Mouse (Mus musculus) lung, embryonic 14.5 days (tissue): Measurements from ENCODE around the gene Gm37419. TPM values are rescaled to one million over a fixed set of nuclear protein-coding genes. Genes with fewer than 3 reads are reported as not detected.

Source experiments
- ATAC-seq: fragments of 200-750 bp; cut with Nextera tagmentation; 2 replicates; pipeline ENCODE4 v1.8.0; 2017; ENCODE audit warnings: mild to moderate bottlenecking, moderate TSS enrichment, moderate library complexity; ENCODE audit not compliant: insufficient read depth
- DNase-seq: peaks from one replicate; pipeline ENCODE4 v3.0.0-alpha.2; 2015
- H3K27ac ChIP-seq: fragments of 300-500 bp; sonication (generic); 2 replicates; pipeline ENCODE4 v1.5.1; 2014; ENCODE audit warnings: low read depth, mild to moderate bottlenecking, moderate library complexity
- H3K27me3 ChIP-seq: fragments of 300-500 bp; sonication (generic); 2 replicates; pipeline ENCODE4 v1.6.1; 2014; ENCODE audit warnings: low read length, control low read depth; ENCODE audit not compliant: insufficient read depth
- H3K36me3 ChIP-seq: fragments of 300-500 bp; sonication (generic); 2 replicates; pipeline ENCODE4 v1.6.1; 2014; ENCODE audit warnings: control low read depth; ENCODE audit not compliant: insufficient read depth
- H3K4me1 ChIP-seq: fragments of 300-500 bp; sonication (generic); 2 replicates; pipeline ENCODE4 v1.6.1; 2014; ENCODE audit warnings: antibody characterized with exemption, control low read depth; ENCODE audit not compliant: insufficient read depth
- H3K4me2 ChIP-seq: fragments of 300-500 bp; sonication (generic); 2 replicates; pipeline ENCODE4 v1.6.1; 2014; ENCODE audit warnings: mild to moderate bottlenecking
- H3K4me3 ChIP-seq: fragments of 300-500 bp; sonication (generic); 2 replicates; pipeline ENCODE4 v1.5.1; 2014; ENCODE audit warnings: low read depth, low read length
- H3K9ac ChIP-seq: fragments of 300-500 bp; sonication (generic); 2 replicates; pipeline ENCODE4 v1.6.1; 2014
- H3K9me3 ChIP-seq: fragments of 300-500 bp; sonication (generic); 2 replicates; pipeline ENCODE4 v1.6.1; 2016; ENCODE audit warnings: low read depth, low read length, control low read depth
- CTCF ChIP-seq: IDR thresholded peaks from 2 replicates; pipeline ENCODE4 v1.5.1; 2016; ENCODE audit warnings: antibody characterized with exemption, low read depth
- WGBS: fragments of 180-500 bp; shearing (Covaris S2); extraction: QIAGEN DNeasy Blood & Tissue Kit; methylation state at CpG from one replicate; pipeline ENCODE4 v1.1.7; 2014; 5-methylcytosine and 5-hydroxymethylcytosine counted together
- polyA plus RNA-seq: library from polyadenylated mRNA; unstranded; fragments of >200 nt; fragmentation: Nextera tagmentation; extraction: Ambion mirVana; gene quantifications from 2 replicates; pipeline ENCODE4 v1.2.1, GENCODE M21; 2014

Gm37419 gene
- polyA plus RNA-seq, 1 experiment from 2014 or later = not detected

DNA sequence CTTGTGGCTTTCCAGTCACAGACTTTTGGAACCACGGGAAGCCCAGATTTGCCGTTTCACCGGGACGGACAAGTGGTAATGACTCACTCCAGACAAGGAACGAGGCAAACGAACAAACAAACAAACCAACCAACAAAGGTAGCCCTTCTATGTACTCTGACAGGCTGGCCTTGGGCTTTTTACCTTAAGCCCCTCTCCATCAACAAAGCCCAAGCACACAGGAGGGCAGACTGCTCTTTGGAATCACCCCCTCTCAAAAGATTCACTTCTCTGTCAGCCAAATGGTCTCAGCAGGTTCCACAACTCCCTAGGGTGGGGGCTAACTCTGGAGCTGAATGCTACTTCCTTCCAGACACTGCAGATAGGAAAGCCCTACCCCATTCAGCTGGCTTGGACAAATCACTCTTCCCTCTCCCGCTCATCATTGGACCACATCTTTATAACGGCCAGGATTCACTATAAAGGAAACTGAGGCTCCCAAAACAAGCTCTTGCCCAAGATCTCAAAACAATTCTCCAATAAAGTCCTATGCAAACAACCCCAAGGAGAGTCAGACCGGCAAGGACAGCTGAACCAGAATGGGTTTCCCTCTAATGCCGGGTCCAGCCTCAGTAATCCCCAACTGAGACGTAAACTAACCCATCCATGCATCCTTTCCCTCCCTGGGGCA, 7.9 kb upstream of the Gm37419 start:
- Histone ChIP-seq H3K4me3 (peak overlapping the region; percentile 40), H3K4me2 (peak overlapping the region; percentile 93), H3K9me3 (no peaks in the 10 kb centered on the region), H3K36me3 (no peaks in the 10 kb centered on the region), H3K9ac (no peak overlapping the region; the same call in 1 of the 2 replicates), H3K27ac (no peak overlapping the region), H3K4me1 (peaks cover 4% of the 10 kb centered on the region; the same call in 1 of the 2 replicates), H3K27me3 (peaks cover 29% of the 10 kb centered on the region)
- ATAC-seq (no peak), DNase-seq (no peak)
- WGBS = 8% methylated on average over 11 of the region's 11 CpGs
- no peak for TF ChIP-seq CTCF

DNA sequence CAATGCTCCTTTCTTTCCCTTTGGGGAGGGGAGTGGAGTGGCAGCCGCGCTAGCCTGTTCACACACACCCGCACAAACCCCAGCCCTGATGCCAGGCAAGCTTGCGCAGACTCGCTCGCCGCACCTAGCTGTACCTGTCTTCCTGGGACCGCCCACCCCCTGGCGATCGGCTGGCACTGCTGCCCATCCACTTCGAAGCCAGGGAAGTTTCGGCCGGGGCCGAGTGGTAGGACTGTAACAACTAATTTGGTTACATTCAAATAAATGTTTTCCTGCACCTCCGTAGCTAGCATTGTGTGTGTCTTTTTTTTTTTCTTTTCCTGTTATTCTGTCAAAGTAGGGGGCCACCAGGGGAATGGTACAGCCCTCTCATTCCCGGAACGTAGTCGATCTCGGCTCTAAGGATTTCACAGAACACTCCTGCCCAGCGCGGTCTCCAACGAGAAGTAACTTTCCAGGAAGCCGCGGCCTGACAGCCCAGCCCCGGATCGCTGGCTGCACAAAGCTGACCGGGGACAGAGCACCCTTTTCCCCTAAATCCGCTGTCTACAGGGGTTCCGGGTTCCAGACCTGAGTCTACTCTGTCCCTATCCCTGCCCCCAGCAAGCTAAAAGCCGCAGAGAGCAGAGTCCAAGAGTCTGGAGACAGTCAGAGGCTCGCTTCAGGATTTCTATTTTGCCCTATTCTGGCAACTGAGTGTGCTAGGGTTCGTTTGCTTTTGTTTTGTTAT, 7.1 kb upstream of the Gm37419 start:
- Histone ChIP-seq H3K4me2 (peak overlapping the region; percentile 93), H3K9me3 (no peaks in the 10 kb centered on the region), H3K9ac (peak overlapping the region; percentile 49), H3K27ac (no peak overlapping the region), H3K4me3 (peak overlapping the region; percentile 40), H3K4me1 (peaks cover 4% of the 10 kb centered on the region; the same call in 1 of the 2 replicates), H3K36me3 (no peaks in the 10 kb centered on the region), H3K27me3 (peaks cover 36% of the 10 kb centered on the region)
- ATAC-seq (no peak), DNase-seq (peak; percentile 65)
- WGBS = 2% methylated on average over 32 of the region's 32 CpGs
- TF ChIP-seq CTCF = no peak

DNA sequence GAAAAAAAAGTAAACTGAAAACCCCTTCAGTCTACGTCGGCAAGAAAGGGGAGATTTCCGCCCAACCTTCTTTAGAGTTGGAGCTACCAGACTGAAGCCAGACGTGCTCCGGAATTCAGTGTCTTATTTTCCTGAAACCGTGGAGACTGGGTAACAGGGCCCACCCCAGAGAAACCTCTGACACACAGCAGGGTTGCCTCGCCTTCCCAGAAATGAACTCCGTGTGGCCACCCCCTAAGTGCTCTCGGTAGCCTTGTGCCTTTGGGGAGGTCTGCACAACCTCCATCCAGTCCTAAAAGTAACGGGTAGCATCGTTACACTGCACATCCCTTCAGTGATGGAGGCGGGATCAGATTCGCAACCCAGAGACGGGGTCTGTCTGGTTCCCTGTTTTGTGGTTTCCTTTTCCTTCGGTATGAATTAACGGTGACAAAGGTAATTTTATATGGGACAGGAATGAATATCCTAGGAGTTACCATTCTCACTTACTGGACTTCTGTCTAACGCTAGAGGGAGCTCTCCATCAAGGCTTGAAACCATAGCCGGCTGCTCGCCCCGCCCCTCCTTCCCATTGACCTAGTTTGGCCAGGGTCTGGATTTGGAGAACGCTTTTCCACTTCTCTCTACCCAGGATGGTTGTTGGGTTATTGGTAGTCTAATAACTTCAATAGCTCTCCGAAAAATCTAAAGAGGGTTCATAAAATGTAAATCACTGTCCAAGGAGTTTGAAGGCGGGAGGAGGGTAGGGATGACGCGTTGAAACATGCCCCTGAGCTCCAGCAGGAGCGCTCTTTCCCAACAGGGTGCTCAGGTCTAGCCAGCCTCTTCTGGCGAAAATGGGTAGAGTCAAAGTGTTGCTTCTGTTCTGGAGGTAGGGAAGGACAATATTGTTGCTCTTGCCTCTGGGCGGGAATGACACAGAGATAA, 6.1 kb upstream of the Gm37419 start:
- Histone ChIP-seq H3K9me3 (no peaks in the 10 kb centered on the region), H3K27me3 (peaks cover 39% of the 10 kb centered on the region), H3K27ac (no peak overlapping the region), H3K4me1 (peaks cover 4% of the 10 kb centered on the region; the same call in 1 of the 2 replicates), H3K4me2 (peak overlapping the region; percentile 93), H3K9ac (0 out of 2 replicates have a peak overlapping the region, but pooled peaks have one; percentile 1), H3K4me3 (peak overlapping the region; percentile 40), H3K36me3 (no peaks in the 10 kb centered on the region)
- DNase-seq = peak; percentile 95
- WGBS = 2% methylated on average over 28 of the region's 28 CpGs
- TF ChIP-seq CTCF = peak; percentile 73
- ATAC-seq = peak; percentile 77

DNA sequence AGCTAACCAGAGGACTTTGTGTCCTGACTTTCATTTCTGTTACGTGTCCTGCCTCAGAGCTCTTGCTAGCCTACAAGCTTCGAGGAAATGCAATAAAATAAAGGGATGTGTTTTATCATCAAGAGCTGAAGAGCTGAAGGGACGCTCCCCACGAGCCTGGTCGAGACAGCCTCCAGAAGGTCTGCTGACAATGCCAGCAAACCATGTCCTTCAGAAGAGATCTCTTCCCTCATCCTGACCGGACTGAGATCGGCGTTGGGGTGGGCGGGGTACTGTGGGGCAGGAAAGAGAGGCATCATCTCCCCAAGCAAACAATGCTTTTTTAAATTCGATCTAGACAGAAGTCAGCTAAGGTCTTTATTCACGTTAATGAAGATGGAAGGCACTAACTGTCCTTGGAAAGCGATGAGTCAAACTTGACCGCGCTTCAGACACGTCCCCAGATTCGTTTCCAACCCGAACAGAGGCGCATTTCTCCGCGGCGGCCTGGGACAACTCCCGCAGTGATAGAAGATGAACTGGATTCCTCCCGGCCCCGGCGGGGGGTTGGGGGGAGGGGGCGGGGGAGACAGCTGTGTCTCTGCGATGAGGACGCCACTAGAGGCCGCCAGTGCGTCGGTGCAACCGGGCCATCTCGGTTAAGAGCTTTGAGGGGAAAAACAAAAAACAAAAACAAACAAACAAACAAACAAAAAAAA, 5.2 kb upstream of the Gm37419 start:
- Histone ChIP-seq H3K27me3 (peaks cover 39% of the 10 kb centered on the region), H3K9ac (peak overlapping the region; percentile 40), H3K4me3 (peak overlapping the region; percentile 40), H3K9me3 (no peaks in the 10 kb centered on the region), H3K36me3 (no peaks in the 10 kb centered on the region), H3K4me2 (peak overlapping the region; percentile 93), H3K27ac (peak overlapping the region; percentile 58), H3K4me1 (peaks cover 4% of the 10 kb centered on the region; the same call in 1 of the 2 replicates)
- peak; percentile 82 for DNase-seq
- under 1% methylated on average over 33 of the region's 33 CpGs for WGBS
- peak; percentile 25; the same call in 1 of the 2 replicates for ATAC-seq
- TF ChIP-seq CTCF = peak; percentile 58

DNA sequence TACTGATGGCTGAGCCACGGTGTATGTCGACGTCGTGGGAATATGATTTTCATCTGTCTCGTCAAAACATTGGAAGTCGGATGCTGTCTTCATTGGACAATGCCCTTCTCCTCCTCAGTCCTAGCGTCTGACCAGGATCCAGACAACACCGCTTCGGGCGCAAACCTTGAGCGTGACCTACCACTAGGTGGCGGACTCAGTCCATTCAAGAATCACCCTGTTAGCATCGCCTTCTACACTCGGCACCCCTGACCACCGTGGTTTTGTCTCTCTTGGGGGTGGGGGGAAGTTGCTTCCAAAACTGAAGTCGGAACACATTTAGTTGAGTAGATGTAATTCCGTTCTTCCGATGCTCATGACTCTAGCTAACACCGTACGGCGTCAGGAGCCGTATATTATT, 4.1 kb upstream of the Gm37419 start:
- DNase-seq (peak; percentile 96), ATAC-seq (peak; percentile 26; the same call in 1 of the 2 replicates)
- Histone ChIP-seq H3K36me3 (no peaks in the 10 kb centered on the region), H3K27ac (no peak overlapping the region), H3K27me3 (peaks cover 37% of the 10 kb centered on the region), H3K9me3 (no peaks in the 10 kb centered on the region), H3K9ac (peak overlapping the region; percentile 30; the same call in 1 of the 2 replicates), H3K4me2 (peak overlapping the region; percentile 93), H3K4me3 (peak overlapping the region; percentile 36), H3K4me1 (peaks cover 4% of the 10 kb centered on the region; the same call in 1 of the 2 replicates)
- TF ChIP-seq CTCF = peak; percentile 98
- WGBS = under 1% methylated on average over 22 of the region's 22 CpGs

DNA sequence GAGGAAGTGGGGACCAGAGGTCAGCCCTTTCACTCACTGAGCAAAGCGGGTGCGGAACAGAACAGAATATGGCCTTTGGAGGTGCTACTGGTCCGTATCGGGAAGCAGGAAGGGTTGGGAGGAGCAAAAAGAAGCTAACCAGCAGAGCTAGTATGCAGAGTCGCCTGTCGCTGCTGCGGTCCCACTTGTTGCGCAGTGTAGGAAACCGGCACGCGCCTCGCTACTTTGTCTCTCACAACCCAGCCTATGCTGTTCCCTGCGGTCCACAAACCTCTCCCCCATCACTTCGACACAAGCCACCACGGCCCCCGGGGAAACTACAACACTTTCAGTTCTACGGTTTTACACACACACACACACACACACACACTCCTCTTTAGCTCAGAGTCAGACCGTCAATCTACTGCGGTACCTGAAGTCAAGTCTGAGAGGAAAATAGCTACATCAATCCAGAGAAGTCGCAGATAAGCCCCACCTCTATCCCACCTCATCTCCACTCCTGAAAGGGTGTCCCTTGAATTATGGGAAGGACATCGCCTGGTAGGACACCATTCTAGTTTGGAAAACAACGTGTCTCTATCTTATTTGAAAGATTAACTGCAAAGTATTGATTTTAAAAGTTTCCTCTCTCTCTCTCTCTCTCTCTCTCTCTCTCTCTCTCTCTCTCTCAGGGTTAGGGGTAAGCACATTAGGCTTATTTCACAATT, 3.4 kb upstream of the Gm37419 start:
- H3K36me3 ChIP-seq = no peaks in the 10 kb centered on the region
- DNase-seq (peak; percentile 59), ATAC-seq (no peak)
- peaks cover 30% of the 10 kb centered on the region for H3K27me3 ChIP-seq
- peak overlapping the region; percentile 36 for H3K4me3 ChIP-seq
- H3K9ac ChIP-seq = peak overlapping the region; percentile 30
- no peak overlapping the region for H3K27ac ChIP-seq
- H3K4me2 ChIP-seq = peak overlapping the region; percentile 93
- H3K4me1 ChIP-seq = peaks cover 4% of the 10 kb centered on the region; the same call in 1 of the 2 replicates
- no peak for TF ChIP-seq CTCF
- 1% methylated on average over 22 of the region's 22 CpGs for whole genome bisulfite sequencing
- no peaks in the 10 kb centered on the region for H3K9me3 ChIP-seq
